Mouse (Mus musculus) embryonic facial prominence, embryonic 10.5 days (tissue): ENCODE data around the gene Slc35d1. TPM values are rescaled to one million over a fixed set of nuclear protein-coding genes. Genes with fewer than 3 reads are reported as not detected.

Experiments used
- DNase-seq: peaks from one replicate; pipeline ENCODE4 v3.0.0-alpha.2; 2017; ENCODE audit warnings: low spot score
- H3K27ac ChIP-seq: fragments of 300-500 bp; sonication (generic); replicated peaks from 2 replicates; pipeline ENCODE4 v1.5.1; 2016; ENCODE audit warnings: mild to moderate bottlenecking
- H3K27me3 ChIP-seq: fragments of 300-500 bp; sonication (generic); replicated peaks from 2 replicates; pipeline ENCODE4 v1.6.1; 2016; ENCODE audit warnings: low read depth, mild to moderate bottlenecking; ENCODE audit not compliant: poor library complexity, severe bottlenecking
- H3K36me3 ChIP-seq: fragments of 300-500 bp; sonication (generic); replicated peaks from 2 replicates; pipeline ENCODE4 v1.6.1; 2016; ENCODE audit warnings: mild to moderate bottlenecking, moderate library complexity
- H3K4me1 ChIP-seq: fragments of 300-500 bp; sonication (generic); 2 replicates; pipeline ENCODE4 v1.6.1; 2016
- H3K4me3 ChIP-seq: fragments of 300-500 bp; sonication (generic); 2 replicates; pipeline ENCODE4 v1.5.1; 2016; ENCODE audit warnings: mild to moderate bottlenecking, moderate library complexity
- H3K9me3 ChIP-seq: fragments of 300-500 bp; sonication (generic); 2 replicates; pipeline ENCODE4 v1.6.1; 2016; ENCODE audit warnings: mild to moderate bottlenecking
- WGBS: fragments of 180-500 bp; shearing (Covaris S2); methylation state at CpG from one replicate; pipeline ENCODE4 v1.1.7; 2016; 5-methylcytosine and 5-hydroxymethylcytosine counted together
- polyA plus RNA-seq: library from polyadenylated mRNA; unstranded; fragments of >200 nt; fragmentation: Nextera tagmentation; extraction: Ambion mirVana; gene quantifications from 2 replicates; pipeline ENCODE4 v1.2.1, GENCODE M21; 2016

The Slc35d1 gene
- polyA plus RNA-seq, 1 experiment from 2014 or later = 13.0 TPM

- DNase-seq = no peak
- 84% methylated on average over 6 of the region's 6 CpGs for WGBS
- Histone ChIP-seq H3K4me3 (no peak overlapping the region), H3K27me3 (no peaks in the 10 kb centered on the region), H3K36me3 (peaks cover 3% of the 10 kb centered on the region), H3K9me3 (no peaks in the 10 kb centered on the region), H3K4me1 (peaks cover 42% of the 10 kb centered on the region), H3K27ac (peak overlapping the region; percentile 98; the same call in 1 of the 2 replicates)
These were observed 1.1 kb upstream of the Slc35d1 start for GRCm38 (mm10) chr4:103216046-103216445.

GRCm38 (mm10) chr4:103214498-103214924 is 453 bp downstream of the Slc35d1 start:
- Histone ChIP-seq H3K9me3 (no peaks in the 10 kb centered on the region), H3K27ac (peak overlapping the region; percentile 98), H3K4me3 (peak overlapping the region; percentile 95), H3K27me3 (no peaks in the 10 kb centered on the region), H3K36me3 (peaks cover 18% of the 10 kb centered on the region), H3K4me1 (peaks cover 37% of the 10 kb centered on the region)
- DNase-seq = peak; percentile 82
- WGBS = under 1% methylated on average over 48 of the region's 48 CpGs

DNA sequence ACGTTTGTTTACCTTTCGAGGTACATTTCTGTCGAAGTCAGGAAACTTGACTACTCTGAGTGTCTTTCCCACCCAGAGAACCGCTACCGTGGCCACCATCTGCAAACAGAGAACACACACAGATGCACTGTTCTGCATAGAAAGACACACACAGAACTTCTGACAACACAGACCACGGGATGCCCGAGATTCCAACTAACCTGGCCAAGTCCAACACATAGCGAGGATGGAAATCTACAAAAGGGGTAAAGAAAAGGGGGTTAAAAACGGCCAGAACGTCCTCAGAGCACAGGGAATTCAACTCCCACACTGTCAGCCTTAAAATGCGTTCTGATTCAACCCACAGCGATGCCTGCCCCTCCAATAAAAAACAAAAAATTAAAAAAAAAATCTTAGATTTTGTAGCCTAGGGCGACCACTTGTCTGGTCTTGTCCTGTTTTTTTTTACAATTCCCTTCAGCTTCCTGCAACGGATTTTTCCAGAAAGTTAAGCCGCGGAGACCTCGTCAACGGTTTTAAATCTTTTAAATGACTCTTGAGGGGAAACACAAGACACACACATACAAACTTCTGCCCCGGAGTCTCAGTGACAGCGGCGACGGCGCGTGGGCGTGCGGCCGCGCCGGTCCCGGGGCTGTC is 986 bp downstream of the Slc35d1 start:
- DNase-seq = peak; percentile 28
- WGBS = 4% methylated on average over 30 of the region's 30 CpGs
- no peaks in the 10 kb centered on the region for H3K27me3 ChIP-seq
- H3K36me3 ChIP-seq = peaks cover 24% of the 10 kb centered on the region
- H3K4me1 ChIP-seq = peaks cover 34% of the 10 kb centered on the region
- H3K27ac ChIP-seq = peak overlapping the region; percentile 98
- H3K4me3 ChIP-seq = peak overlapping the region; percentile 95
- no peaks in the 10 kb centered on the region for H3K9me3 ChIP-seq

- Histone ChIP-seq H3K4me1 (peaks cover 14% of the 10 kb centered on the region), H3K27ac (no peak overlapping the region), H3K4me3 (no peak overlapping the region), H3K9me3 (no peaks in the 10 kb centered on the region), H3K27me3 (no peaks in the 10 kb centered on the region), H3K36me3 (peaks cover 75% of the 10 kb centered on the region)
- no peak for DNase-seq
- 90% methylated on average over 1 of the region's 1 CpGs for WGBS
These were observed 6.4 kb downstream of the Slc35d1 start for GRCm38 (mm10) chr4:103208553-103208952.

DNA sequence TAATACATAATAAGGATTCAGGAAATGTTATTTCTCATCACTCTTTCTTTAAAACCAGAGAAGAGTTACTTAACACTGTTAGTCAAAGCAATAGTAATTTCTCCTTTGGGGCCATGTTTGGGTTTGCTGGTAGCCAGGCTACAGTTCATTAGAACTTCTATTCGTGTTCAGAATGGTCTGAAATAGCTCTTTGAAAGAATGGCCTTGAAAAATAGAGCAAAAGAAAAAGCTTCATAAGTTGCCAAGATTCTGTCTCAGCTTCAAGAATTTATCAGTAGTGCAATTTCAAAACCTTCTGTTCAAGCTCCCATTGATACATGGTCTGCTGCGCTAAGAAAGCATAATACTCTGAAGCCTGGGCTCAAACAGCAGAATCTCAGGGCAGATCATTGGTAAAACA is 11.3 kb downstream of the Slc35d1 start:
- no peaks in the 10 kb centered on the region for H3K4me1 ChIP-seq
- no peaks in the 10 kb centered on the region for H3K9me3 ChIP-seq
- WGBS = 92% methylated on average over 2 of the region's 2 CpGs
- no peaks in the 10 kb centered on the region for H3K27me3 ChIP-seq
- H3K36me3 ChIP-seq = peaks cover 92% of the 10 kb centered on the region
- no peak overlapping the region for H3K4me3 ChIP-seq
- H3K27ac ChIP-seq = no peak overlapping the region
- no peak for DNase-seq

DNA sequence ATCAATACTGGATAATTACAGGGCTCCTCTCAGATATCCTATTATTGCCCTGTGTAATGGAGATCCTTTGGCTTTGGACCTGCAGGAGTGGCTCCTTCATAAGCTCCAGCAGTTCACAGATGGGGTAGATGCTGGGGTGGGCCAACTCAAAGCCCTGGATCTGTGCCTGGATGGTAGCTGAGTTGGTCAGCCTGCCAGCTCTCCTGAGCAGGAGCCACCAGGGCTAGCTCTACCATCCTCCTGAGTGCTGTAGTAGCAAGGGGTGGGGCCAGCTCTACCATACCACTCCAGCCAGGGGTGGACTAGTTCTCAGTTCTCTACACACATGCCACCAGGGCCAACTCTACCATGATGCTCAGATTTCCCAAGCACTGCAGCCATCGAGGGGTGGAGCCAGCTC is 14.9 kb downstream of the Slc35d1 start:
- no peaks in the 10 kb centered on the region for H3K9me3 ChIP-seq
- 94% methylated on average over 1 of the region's 1 CpGs for WGBS
- peaks cover 78% of the 10 kb centered on the region for H3K36me3 ChIP-seq

GRCm38 (mm10) chr4:103199086-103199485 is 15.9 kb downstream of the Slc35d1 start:
- 46% methylated on average over 4 of the region's 4 CpGs for WGBS

More for the DNA sequence above, 14.9 kb downstream of the Slc35d1 start:
- DNase-seq = no peak
- no peak overlapping the region for H3K27ac ChIP-seq
- no peak overlapping the region for H3K4me3 ChIP-seq
- H3K27me3 ChIP-seq = no peaks in the 10 kb centered on the region
- no peaks in the 10 kb centered on the region for H3K4me1 ChIP-seq

GRCm38 (mm10) chr4:103197401-103197800 is 17.6 kb downstream of the Slc35d1 start:
- no peak for DNase-seq
- Histone ChIP-seq H3K36me3 (peaks cover 83% of the 10 kb centered on the region), H3K9me3 (0 out of 2 replicates have a peak, but pooled peaks cover 2% of the 10 kb centered on the region), H3K4me3 (no peak overlapping the region), H3K27ac (no peak overlapping the region), H3K27me3 (no peaks in the 10 kb centered on the region), H3K4me1 (no peaks in the 10 kb centered on the region)
- WGBS = 94% methylated on average over 8 of the region's 8 CpGs

More at GRCm38 (mm10) chr4:103199086-103199485, 15.9 kb downstream of the Slc35d1 start:
- Histone ChIP-seq H3K9me3 (no peaks in the 10 kb centered on the region), H3K27me3 (no peaks in the 10 kb centered on the region), H3K4me3 (no peak overlapping the region), H3K4me1 (no peaks in the 10 kb centered on the region), H3K36me3 (peaks cover 77% of the 10 kb centered on the region), H3K27ac (no peak overlapping the region)
- no peak for DNase-seq

DNA sequence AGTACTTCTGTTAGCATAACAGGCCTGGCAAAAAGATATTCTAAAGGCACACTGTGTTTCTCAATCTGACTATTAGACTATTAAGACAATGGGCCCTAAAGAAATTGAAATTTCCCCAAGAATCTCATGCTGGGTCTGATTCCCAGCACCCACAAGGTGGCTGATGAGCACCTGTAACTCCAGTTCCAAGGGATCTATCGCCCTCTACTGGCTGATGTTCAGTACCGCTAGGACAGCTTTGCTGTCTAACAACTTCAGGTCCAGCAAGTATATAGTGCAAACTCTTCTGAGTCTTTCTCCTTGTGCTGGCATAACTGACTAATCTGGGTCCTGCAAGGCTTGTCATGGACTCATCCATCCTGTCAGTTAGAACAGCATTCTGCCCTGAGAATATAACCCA is 22.5 kb downstream of the Slc35d1 start:
- peaks cover 91% of the 10 kb centered on the region for H3K36me3 ChIP-seq
- H3K9me3 ChIP-seq = 0 out of 2 replicates have a peak, but pooled peaks cover 2% of the 10 kb centered on the region
- DNase-seq = no peak
- no peaks in the 10 kb centered on the region for H3K4me1 ChIP-seq
- no peak overlapping the region for H3K4me3 ChIP-seq
- WGBS = 86% methylated on average over 2 of the region's 2 CpGs
- no peak overlapping the region for H3K27ac ChIP-seq
- no peaks in the 10 kb centered on the region for H3K27me3 ChIP-seq

DNA sequence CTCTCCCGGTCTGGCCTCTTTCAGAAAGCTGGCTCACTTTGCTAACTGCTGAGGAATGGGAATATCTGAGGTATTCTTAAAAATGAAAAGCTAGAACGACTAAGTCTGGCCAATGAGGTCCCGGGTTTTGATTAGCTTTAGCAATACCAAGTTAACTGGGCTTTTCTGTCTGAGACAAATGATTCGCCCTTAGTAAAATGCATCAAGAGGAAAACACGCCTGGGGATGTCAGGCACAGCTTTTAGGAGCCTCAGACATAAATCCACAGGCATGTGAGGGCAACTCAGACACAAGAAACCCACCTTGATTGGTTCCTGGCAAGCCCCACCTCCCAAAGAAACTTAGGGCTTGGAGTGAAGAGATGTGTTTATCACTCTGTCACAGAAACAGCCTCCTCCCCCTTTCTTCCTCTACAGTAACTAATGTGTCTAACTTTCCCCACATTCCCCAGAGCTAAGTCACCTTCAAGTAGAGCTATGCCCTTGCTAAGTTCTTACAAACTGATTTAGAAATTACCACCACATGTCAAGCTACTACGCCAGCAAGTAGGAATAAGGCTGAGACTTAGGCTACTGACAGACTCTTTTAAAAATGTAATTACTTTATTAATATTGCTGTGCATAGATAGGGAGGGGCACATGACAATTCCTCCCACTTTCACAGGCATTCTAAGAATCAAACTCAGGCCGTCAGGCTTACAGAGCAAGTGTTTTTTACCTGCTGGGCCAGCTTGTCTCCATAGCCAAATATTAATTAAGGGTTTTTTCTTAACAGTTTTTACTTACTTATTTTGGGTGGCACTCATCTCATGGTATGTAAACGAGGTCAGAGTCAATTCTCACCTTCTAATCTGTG is 26.0 kb downstream of the Slc35d1 start:
- WGBS = 91% methylated on average over 8 of the region's 8 CpGs
- 0 out of 2 replicates have a peak, but pooled peaks cover 2% of the 10 kb centered on the region for H3K9me3 ChIP-seq
- H3K4me3 ChIP-seq = no peak overlapping the region
- no peak for DNase-seq
- no peak overlapping the region for H3K27ac ChIP-seq
- H3K4me1 ChIP-seq = no peaks in the 10 kb centered on the region
- H3K36me3 ChIP-seq = peaks cover 90% of the 10 kb centered on the region
- H3K27me3 ChIP-seq = no peaks in the 10 kb centered on the region

GRCm38 (mm10) chr4:103180300-103180888 is 34.6 kb downstream of the Slc35d1 start:
- peaks cover 5% of the 10 kb centered on the region; the same call in 1 of the 2 replicates for H3K4me1 ChIP-seq
- no peak overlapping the region for H3K4me3 ChIP-seq
- no peaks in the 10 kb centered on the region for H3K9me3 ChIP-seq
- peaks cover 87% of the 10 kb centered on the region for H3K36me3 ChIP-seq
- H3K27ac ChIP-seq = no peak overlapping the region
- H3K27me3 ChIP-seq = no peaks in the 10 kb centered on the region
- no peak for DNase-seq
- WGBS = 76% methylated on average over 8 of the region's 8 CpGs

- WGBS = 78% methylated on average over 3 of the region's 3 CpGs
- no peak overlapping the region for H3K4me3 ChIP-seq
- no peaks in the 10 kb centered on the region for H3K27me3 ChIP-seq
- H3K27ac ChIP-seq = no peak overlapping the region
- H3K36me3 ChIP-seq = peaks cover 89% of the 10 kb centered on the region
- no peaks in the 10 kb centered on the region for H3K9me3 ChIP-seq
- peaks cover 5% of the 10 kb centered on the region; the same call in 1 of the 2 replicates for H3K4me1 ChIP-seq
- DNase-seq = no peak
These were observed 35.4 kb downstream of the Slc35d1 start for GRCm38 (mm10) chr4:103179581-103179980.
